Mouse (Mus musculus) MEL (cell line): Measurements from ENCODE around the gene Fam169b. TPM values are rescaled to one million over a fixed set of nuclear protein-coding genes. Genes with fewer than 3 reads are reported as not detected.

ENCODE experiments used
- DNase-seq: peaks from one replicate; pipeline ENCODE4 v3.0.0; 2011; ENCODE audit warnings: low read depth, low spot score
- H3K27ac ChIP-seq: 2 replicates; pipeline ENCODE4 v1.5.1; 2012; ENCODE audit warnings: low read depth, mild to moderate bottlenecking, control low read depth, low read length, moderate library complexity; ENCODE audit not compliant: control insufficient read depth
- H3K27me3 ChIP-seq, 2 experiments: fragments of 150-350 bp in 1 of 2; sonication (generic) in 1 of 2; 2 replicates each; pipeline ENCODE4 v1.6.1; 2012; ENCODE audit warnings: low read length in 2 of 2, mild to moderate bottlenecking in 2 of 2, improper control_type of control experiment in 1 of 2, moderate library complexity in 1 of 2; ENCODE audit not compliant: insufficient read depth in 2 of 2, control insufficient read depth in 1 of 2
- H3K36me3 ChIP-seq, 2 experiments: 2 replicates each; pipeline ENCODE4 v1.6.1; 2012 to 2014; ENCODE audit warnings: low read length in 2 of 2, improper control_type of control experiment in 1 of 2, inconsistent platforms in 1 of 2, mild to moderate bottlenecking in 1 of 2; ENCODE audit not compliant: insufficient read depth in 2 of 2, control insufficient read depth in 1 of 2
- H3K4me1 ChIP-seq, 2 experiments: fragments of 150-350 bp in 1 of 2; sonication (generic) in 1 of 2; 2 replicates each; pipeline ENCODE4 v1.6.1; 2012; ENCODE audit warnings: low read length in 2 of 2, improper control_type of control experiment in 1 of 2, mild to moderate bottlenecking in 1 of 2; ENCODE audit not compliant: insufficient read depth in 2 of 2, control insufficient read depth in 1 of 2
- H3K4me3 ChIP-seq, 2 experiments: fragments of 150-350 bp in 1 of 2; sonication (generic) in 1 of 2; 2 replicates each; pipeline ENCODE4 v1.5.1; 2012; ENCODE audit warnings: low read depth in 2 of 2, low read length in 2 of 2, mild to moderate bottlenecking in 2 of 2, moderate library complexity in 2 of 2, control low read depth in 1 of 2, improper control_type of control experiment in 1 of 2; ENCODE audit not compliant: control insufficient read depth in 1 of 2, insufficient read depth in 1 of 2
- H3K79me2 ChIP-seq: 2 replicates; pipeline ENCODE4 v1.6.1; 2012; ENCODE audit warnings: mild to moderate bottlenecking, low read length, moderate library complexity; ENCODE audit not compliant: control insufficient read depth, poor library complexity, insufficient read depth
- H3K9ac ChIP-seq: 2 replicates; pipeline ENCODE4 v1.6.1; 2012; ENCODE audit warnings: low read depth, mild to moderate bottlenecking, control low read depth, low read length, moderate library complexity; ENCODE audit not compliant: control insufficient read depth, poor library complexity, severe bottlenecking
- H3K9me3 ChIP-seq: fragments of 150-350 bp; sonication (generic); replicated peaks from 2 replicates; pipeline ENCODE4 v1.6.1; 2012; ENCODE audit warnings: mild to moderate bottlenecking, low read length, improper control_type of control experiment, moderate library complexity; ENCODE audit not compliant: insufficient read depth
- CHD1 ChIP-seq: IDR thresholded peaks from 2 replicates; pipeline ENCODE4 v1.6.1; 2012; ENCODE audit warnings: low read depth, mild to moderate bottlenecking, inconsistent platforms, low read length, improper control_type of control experiment
- CTCF ChIP-seq, 3 experiments: IDR thresholded peaks in 2 of 3; conservative IDR thresholded peaks in 1 of 3; 2 replicates each; pipeline ENCODE4 v1.5.1; 2011 to 2012; ENCODE audit warnings: low read length in 3 of 3, low read depth in 2 of 3, mild to moderate bottlenecking in 2 of 3, improper control_type of control experiment in 1 of 3, inconsistent platforms in 1 of 3, mixed read lengths in 1 of 3, moderate library complexity in 1 of 3; ENCODE audit not compliant: control insufficient read depth in 1 of 3, insufficient read depth in 1 of 3, poor library complexity in 1 of 3, severe bottlenecking in 1 of 3
- E2F4 ChIP-seq: IDR thresholded peaks from 2 replicates; pipeline ENCODE4 v1.6.1; 2011; ENCODE audit warnings: low read depth, low read length, improper control_type of control experiment, borderline replicate concordance
- ELF1 ChIP-seq: IDR thresholded peaks from 2 replicates; pipeline ENCODE4 v1.6.1; 2014; ENCODE audit warnings: low read depth, mild to moderate bottlenecking, inconsistent platforms, low read length, improper control_type of control experiment, moderate library complexity
- EP300 ChIP-seq, 2 experiments: IDR thresholded peaks; 2 replicates each; pipeline ENCODE4 v1.6.1; 2011; ENCODE audit warnings: improper control_type of control experiment in 2 of 2, low read length in 2 of 2, low read depth in 1 of 2, mild to moderate bottlenecking in 1 of 2
- ETS1 ChIP-seq: IDR thresholded peaks from 2 replicates; pipeline ENCODE4 v1.6.1; 2012; ENCODE audit warnings: low read depth, mild to moderate bottlenecking, inconsistent platforms, low read length, improper control_type of control experiment, moderate library complexity
- GABPA ChIP-seq: IDR thresholded peaks from 2 replicates; pipeline ENCODE4 v1.6.1; 2012; ENCODE audit warnings: low read depth, mild to moderate bottlenecking, inconsistent platforms, low read length, improper control_type of control experiment, moderate library complexity
- HCFC1 ChIP-seq: IDR thresholded peaks from 2 replicates; pipeline ENCODE4 v1.6.1; 2012; ENCODE audit warnings: low read depth, mild to moderate bottlenecking, inconsistent platforms, low read length, improper control_type of control experiment, moderate library complexity
- JUND ChIP-seq: IDR thresholded peaks from 2 replicates; pipeline ENCODE4 v1.6.1; 2011; ENCODE audit warnings: low read depth, mild to moderate bottlenecking, improper control_type of control experiment, low read length
- KAT2A ChIP-seq: conservative IDR thresholded peaks from 2 replicates; pipeline ENCODE4 v1.6.1; 2012; ENCODE audit warnings: low read depth, low read length, improper control_type of control experiment, inconsistent platforms
- MAFK ChIP-seq: IDR thresholded peaks from 2 replicates; pipeline ENCODE4 v1.6.1; 2011; ENCODE audit warnings: low read depth, mild to moderate bottlenecking, low read length, improper control_type of control experiment, borderline replicate concordance
- MAX ChIP-seq: IDR thresholded peaks from 2 replicates; pipeline ENCODE4 v1.6.1; 2011; ENCODE audit warnings: low read length, improper control_type of control experiment
- MXI1 ChIP-seq: IDR thresholded peaks from 2 replicates; pipeline ENCODE4 v1.6.1; 2011; ENCODE audit warnings: mild to moderate bottlenecking, low read depth, low read length, improper control_type of control experiment
- MYB ChIP-seq: IDR thresholded peaks from 2 replicates; pipeline ENCODE4 v1.6.1; 2011; ENCODE audit warnings: mild to moderate bottlenecking, low read depth, low read length, improper control_type of control experiment
- NRF1 ChIP-seq: IDR thresholded peaks from 2 replicates; pipeline ENCODE4 v1.6.1; 2014; ENCODE audit warnings: low read depth, mild to moderate bottlenecking, inconsistent platforms, low read length, improper control_type of control experiment, moderate library complexity; ENCODE audit not compliant: poor library complexity, insufficient read depth, severe bottlenecking
- POLR2A ChIP-seq, 2 experiments: IDR thresholded peaks; 2 replicates each; pipeline ENCODE4 v1.6.1; 2011 to 2012; ENCODE audit warnings: low read length in 2 of 2, mild to moderate bottlenecking in 2 of 2, control low read depth in 1 of 2, improper control_type of control experiment in 1 of 2, low read depth in 1 of 2, moderate library complexity in 1 of 2; ENCODE audit not compliant: control insufficient read depth in 1 of 2, insufficient read depth in 1 of 2, poor library complexity in 1 of 2
- POLR2AphosphoS5 ChIP-seq: IDR thresholded peaks from 2 replicates; pipeline ENCODE4 v1.6.1; 2012; ENCODE audit warnings: low read depth, borderline replicate concordance, mild to moderate bottlenecking, inconsistent platforms, low read length, moderate library complexity, mixed read lengths
- SIN3A ChIP-seq: IDR thresholded peaks from 2 replicates; pipeline ENCODE4 v1.6.1; 2012; ENCODE audit warnings: low read length, improper control_type of control experiment, inconsistent platforms
- TAL1 ChIP-seq: IDR thresholded peaks from 2 replicates; pipeline ENCODE4 v1.6.1; 2012; ENCODE audit warnings: mild to moderate bottlenecking, inconsistent platforms, low read length, moderate library complexity, mixed read lengths
- TBP ChIP-seq: IDR thresholded peaks from 2 replicates; pipeline ENCODE4 v1.8.0; 2011; ENCODE audit warnings: low read depth, low read length, improper control_type of control experiment
- ZC3H11A ChIP-seq: IDR thresholded peaks from 2 replicates; pipeline ENCODE4 v1.6.1; 2012; ENCODE audit warnings: low read depth, mild to moderate bottlenecking, inconsistent platforms, low read length, improper control_type of control experiment
- ZKSCAN1 ChIP-seq: IDR thresholded peaks from 2 replicates; pipeline ENCODE4 v1.6.1; 2012; ENCODE audit warnings: low read depth, mild to moderate bottlenecking, inconsistent platforms, low read length, improper control_type of control experiment, moderate library complexity
- ZNF384 ChIP-seq: IDR thresholded peaks from 2 replicates; pipeline ENCODE4 v1.6.1; 2012; ENCODE audit warnings: low read depth, mild to moderate bottlenecking, inconsistent platforms, low read length, improper control_type of control experiment
- polyA plus RNA-seq, 2 experiments: library from polyadenylated mRNA; stranded (reverse) in 1 of 2; unstranded in 1 of 2; fragments of >175 nt in 1 of 2; fragments of >200 nt in 1 of 2; gene quantifications; 2 replicates each; pipeline versions ENCODE4 v1.2.1 to v1.2.4; 2012; ENCODE audit warnings: low replicate concordance in 2 of 2, low read depth in 1 of 2; ENCODE audit not compliant: insufficient read length in 2 of 2, insufficient read depth in 1 of 2, missing spikeins in 1 of 2
- total RNA-seq: library from RNA; depleted of rRNA; stranded (reverse); fragments of 300-350 nt; gene quantifications from 2 replicates; pipeline ENCODE4 v1.2.3, GENCODE M21; 2012

Fam169b gene
- total and polyA plus RNA-seq, 3 experiments = not detected

GRCm38 (mm10) chr7:68279481-68279880 is 5.8 kb downstream of the Fam169b start:
- Histone ChIP-seq H3K4me3 (no peak overlapping the region), H3K9me3 (no peaks in the 10 kb centered on the region), H3K36me3 (no peaks in the 10 kb centered on the region), H3K27me3 (no peaks in the 10 kb centered on the region), H3K27ac (no peak overlapping the region), H3K9ac (no peak overlapping the region), H3K4me1 (no peaks in the 10 kb centered on the region), H3K79me2 (no peaks in the 10 kb centered on the region)
- DNase-seq = no peak
- TF ChIP-seq CHD1 = no peak
- no peak for TF ChIP-seq POLR2A (IDR thresholded peaks at IDR 0.05; ENCODE audit: control insufficient read depth in 1 of 2, insufficient read depth in 1 of 2, low read depth in 1 of 2, low read length in 2 of 2, poor library complexity in 1 of 2)
- no peak for TF ChIP-seq SIN3A
- no peak for TF ChIP-seq TBP
- no peak for TF ChIP-seq CTCF (IDR thresholded peaks at IDR 0.05 in 2 of 3, conservative IDR thresholded peaks at IDR 0.05 in 1 of 3; ENCODE audit: control insufficient read depth in 1 of 3, insufficient read depth in 1 of 3, low read depth in 2 of 3, low read length in 3 of 3, poor library complexity in 1 of 3, severe bottlenecking in 1 of 3)
- no peak for TF ChIP-seq JUND
- TF ChIP-seq MAX = no peak
- no peak for TF ChIP-seq ZNF384
- TF ChIP-seq KAT2A = no peak
- no peak for TF ChIP-seq POLR2AphosphoS5
- no peak for TF ChIP-seq MYB
- TF ChIP-seq EP300 (IDR thresholded peaks at IDR 0.05; ENCODE audit: low read depth in 1 of 2, low read length in 2 of 2) = no peak
- TF ChIP-seq ZKSCAN1 = no peak
- TF ChIP-seq MAFK = no peak
- TF ChIP-seq NRF1 = no peak
- no peak for TF ChIP-seq ZC3H11A
- no peak for TF ChIP-seq ELF1
- TF ChIP-seq ETS1 = no peak

GRCm38 (mm10) chr7:68280352-68280869 is 6.8 kb downstream of the Fam169b start:
- H3K9ac ChIP-seq = no peak overlapping the region
- H3K36me3 ChIP-seq = no peaks in the 10 kb centered on the region
- TF ChIP-seq GABPA (no peak), E2F4 (no peak), POLR2A (IDR thresholded peaks at IDR 0.05; ENCODE audit: control insufficient read depth in 1 of 2, insufficient read depth in 1 of 2, low read depth in 1 of 2, low read length in 2 of 2, poor library complexity in 1 of 2) (no peak), ZKSCAN1 (no peak), HCFC1 (no peak), MAFK (no peak), TAL1 (no peak), MXI1 (no peak)
- H3K27ac ChIP-seq = no peak overlapping the region
- no peak for DNase-seq
- no peaks in the 10 kb centered on the region for H3K4me1 ChIP-seq
- no peaks in the 10 kb centered on the region for H3K27me3 ChIP-seq
- no peaks in the 10 kb centered on the region for H3K79me2 ChIP-seq
- H3K9me3 ChIP-seq = no peaks in the 10 kb centered on the region
- no peak overlapping the region for H3K4me3 ChIP-seq
